Mouse (Mus musculus) ovary, adult 18-20 months (tissue): ENCODE measurements around the gene Prelid1.

Experiments used
- DNase-seq: peaks from one replicate; pipeline ENCODE4 v3.0.0; 2022; ENCODE audit warnings: low spot score, mixed read lengths

Gene Prelid1

DNA sequence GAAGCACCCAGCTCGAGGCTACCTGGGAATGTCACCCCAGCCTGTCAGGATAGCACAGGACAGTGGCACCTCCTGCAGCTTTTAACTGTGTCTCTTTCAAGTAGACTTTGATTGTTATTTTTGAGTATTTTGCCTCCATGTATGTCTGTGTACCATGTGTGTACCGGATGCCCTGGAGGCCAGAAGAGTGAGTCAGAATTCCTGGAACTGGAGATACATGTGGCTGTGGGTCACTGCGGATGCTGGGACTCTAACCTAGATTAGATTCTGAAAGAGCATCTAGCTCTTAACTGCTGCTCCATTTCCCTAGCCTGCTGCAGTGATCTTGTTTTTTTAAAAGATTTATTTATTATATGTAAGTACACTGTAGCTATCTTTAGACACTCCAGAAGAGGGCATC is 12.0 kb downstream of the Prelid1 start:
- DNase-seq = no peak

DNA sequence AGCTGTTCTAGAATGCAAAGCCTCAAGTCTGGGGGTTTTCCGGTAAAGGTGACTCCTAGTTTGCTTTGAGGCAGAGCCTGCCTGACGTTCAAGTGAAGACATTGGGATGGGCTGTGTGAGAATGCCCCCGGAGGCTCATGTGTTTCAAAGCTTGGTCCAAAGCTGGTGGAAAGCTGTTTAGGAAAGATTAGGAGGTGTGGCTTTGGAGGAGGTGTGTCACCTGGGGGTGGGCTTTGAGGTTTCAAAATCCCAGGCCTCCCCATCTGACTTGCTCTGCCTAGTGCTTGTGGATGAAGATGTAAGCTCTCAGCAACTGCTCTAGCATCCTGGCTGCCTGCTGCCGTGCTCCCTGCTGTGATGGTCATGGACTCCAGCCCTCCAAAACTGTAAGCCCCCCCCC is 15.4 kb downstream of the Prelid1 start:
- no peak for DNase-seq

DNA sequence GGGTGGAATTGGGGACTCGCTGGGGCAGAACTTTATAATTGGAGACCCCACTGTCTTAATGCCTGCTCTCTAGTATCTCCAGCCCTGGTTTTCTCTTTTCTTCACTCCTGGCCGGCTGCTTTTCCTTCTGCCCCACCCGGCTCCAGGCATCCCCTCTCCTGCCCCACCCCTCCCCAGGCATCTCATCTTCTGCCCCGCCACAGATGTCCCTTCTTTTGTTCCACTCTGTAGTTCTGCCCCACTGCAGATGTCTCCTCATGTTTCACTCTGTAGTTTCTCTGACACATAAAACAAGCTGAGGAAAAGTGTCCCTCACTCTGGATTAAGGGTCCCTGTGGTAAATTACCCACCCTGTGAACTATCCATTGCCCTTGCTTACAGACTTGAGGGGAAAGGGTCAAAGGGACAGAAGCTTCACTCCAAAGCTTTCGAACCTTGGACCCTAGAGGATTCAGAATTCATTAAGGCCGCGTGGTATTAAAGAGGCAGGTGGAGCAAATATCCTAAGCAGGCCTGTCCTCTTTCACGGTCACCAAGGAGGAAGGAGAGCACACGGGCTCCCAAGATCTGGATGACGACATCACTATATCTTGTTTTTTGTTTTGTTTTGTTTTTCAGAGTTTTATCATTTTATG is 17.2 kb downstream of the Prelid1 start:
- DNase-seq = no peak

DNA sequence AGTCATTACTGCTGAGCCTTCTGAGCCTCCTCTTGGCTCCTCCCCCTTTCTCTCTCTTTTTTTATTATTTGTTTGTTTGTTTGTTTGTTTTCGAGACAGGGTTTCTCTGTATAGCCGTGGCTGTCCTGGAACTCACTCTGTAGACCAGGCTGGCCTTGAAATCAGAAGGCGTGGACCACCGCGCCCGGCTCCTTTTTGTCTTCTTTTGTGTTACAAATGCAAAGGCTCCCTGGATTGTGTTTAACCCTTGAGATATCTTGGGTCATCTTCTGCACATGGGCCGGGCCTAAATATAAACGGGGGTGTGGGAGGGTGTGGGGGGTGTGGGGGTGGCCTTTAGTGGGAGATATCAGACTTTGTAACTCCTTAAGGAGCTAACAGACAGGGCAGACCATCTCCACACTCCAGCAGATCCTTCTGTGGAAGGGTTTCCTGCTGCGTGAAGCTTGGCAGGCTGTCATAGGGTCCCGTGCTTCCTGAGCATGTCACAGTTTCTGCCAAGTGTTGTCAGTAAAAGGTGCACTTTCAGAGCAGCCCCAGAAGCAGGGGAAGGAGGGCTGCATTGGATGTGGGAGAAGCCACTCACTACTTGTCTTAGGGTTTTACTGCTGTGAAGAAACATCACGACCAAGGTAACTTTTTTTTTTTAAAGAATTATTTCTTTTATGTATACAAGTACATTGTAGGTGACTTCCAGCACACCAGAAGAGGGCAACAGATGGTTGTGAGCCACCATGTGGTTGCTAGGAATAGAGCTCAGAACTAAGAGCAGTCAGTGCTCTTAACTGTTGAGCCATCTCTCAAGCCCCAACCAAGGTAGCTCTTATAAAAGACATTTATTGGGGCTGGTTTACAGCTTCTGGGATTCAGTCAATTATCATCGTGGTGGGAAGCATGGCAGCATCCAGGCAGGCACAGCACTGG is 18.1 kb downstream of the Prelid1 start:
- DNase-seq = no peak

DNA sequence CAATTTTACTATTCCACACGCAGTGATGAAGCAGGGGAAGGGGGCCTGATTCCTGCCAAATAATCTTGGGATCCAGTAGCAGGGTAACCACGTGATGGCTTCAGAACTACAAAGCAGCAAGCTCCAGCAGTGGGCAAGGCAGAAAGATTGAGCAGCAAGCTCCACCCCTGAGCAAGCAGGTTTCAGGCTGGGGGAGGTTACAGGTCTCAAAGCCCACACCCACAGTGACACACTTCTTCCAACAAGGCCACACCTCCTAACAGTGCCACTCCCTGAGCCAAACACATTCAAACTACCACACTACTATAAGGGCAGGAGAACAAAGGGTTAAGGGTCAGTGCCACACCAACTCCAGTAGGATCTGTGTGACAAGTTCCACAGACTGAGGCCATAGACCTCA is 19.0 kb downstream of the Prelid1 start:
- DNase-seq = no peak

DNA sequence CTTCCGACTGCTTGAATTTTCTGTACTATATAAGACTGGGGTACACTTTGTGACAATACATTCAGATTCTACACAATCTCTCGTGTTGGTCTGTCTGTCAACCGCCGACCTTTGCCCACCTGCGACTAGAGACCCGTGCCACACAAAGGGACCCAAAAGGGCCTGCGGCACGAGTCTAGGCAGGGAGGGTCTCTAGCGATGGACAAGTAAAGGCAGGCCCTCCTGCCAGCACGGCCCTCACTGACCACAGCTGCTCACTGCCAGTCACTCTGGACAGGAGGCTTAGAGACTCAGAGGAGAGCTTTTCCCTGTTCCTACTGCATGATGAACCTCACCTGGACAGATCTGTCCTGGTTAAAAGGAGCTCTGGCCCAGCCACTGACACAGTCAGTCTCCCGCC is 22.2 kb downstream of the Prelid1 start:
- DNase-seq = no peak

DNA sequence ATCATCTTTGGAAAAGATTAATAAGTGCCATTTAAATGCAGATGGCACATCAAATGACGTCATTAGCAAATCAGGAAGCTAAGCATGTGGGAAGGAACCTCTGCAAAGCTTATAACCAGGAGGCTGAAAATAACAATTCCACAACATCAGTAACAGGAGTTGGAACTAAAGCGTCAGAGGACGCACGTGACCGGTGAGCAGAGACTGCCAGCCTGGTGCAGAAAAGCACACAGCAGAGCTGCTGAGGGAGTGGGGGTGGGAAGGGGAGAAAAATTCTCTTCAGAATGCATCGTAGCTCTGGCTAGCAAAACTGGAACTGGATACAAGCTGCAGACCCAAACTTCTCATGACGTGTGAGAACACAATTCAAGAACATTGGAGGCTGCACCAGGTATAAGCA is 24.0 kb downstream of the Prelid1 start:
- no peak for DNase-seq

DNA sequence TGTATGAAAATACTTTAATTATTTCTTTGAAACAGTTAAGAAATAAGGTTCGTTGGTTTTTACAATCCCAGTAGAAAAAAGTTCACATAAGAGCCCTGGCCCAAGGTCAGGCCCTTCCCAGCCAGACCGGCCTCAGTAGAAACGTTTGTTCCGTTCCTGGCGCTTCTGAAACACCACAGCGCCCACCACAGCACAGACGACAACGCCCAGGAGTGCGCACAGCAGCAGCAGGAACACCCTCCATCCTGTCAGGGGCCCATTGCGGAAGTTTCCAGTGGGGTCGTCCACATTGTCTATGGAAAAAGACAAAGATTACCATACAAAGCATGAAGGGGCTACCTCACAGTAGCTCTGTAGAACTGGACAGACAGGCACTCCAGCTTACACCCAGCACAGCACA is 26.4 kb downstream of the Prelid1 start:
- no peak for DNase-seq

DNA sequence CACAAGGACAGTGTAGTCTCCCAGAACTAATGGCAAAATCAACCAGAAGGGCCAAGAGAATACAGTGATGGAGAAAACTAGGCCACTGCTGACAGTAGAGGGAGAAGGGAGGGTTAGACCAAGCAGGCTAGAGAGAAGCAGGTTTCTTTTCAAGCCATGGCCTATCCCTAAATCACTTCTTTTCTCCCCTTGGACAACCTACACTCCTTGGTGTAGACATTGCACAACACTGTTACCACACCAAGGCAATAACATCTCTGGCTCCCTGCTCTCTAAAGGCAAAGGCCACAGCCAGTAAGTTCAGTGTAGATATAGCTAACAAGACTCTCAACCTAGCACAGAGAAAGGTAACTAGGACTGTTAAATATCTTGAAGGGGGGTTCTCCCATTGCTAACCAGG is 40.8 kb downstream of the Prelid1 start:
- no peak for DNase-seq

DNA sequence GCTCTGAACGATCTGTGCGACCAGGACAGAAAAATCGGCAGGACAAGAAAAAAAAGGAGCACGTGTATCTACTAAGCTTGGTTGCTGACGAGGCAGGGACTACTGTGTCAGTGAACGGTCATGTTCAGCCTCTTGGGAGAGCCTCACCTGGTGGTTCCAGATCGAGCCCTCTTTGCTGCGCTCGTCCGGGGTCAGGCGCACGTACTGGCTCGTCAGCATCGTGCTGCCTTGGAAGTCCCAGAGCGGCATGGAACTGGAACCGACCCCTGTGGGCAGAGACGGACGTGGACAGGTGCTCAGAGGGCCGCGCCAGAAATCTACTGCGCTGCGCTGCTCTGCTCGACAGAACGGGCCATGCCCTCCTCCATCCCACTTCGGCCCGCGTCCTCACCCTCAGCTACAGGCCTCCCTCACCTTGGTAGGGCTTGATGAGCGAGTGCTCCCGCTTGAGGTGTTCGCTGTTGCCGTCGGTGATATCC is 41.7 kb downstream of the Prelid1 start:
- no peak for DNase-seq

DNA sequence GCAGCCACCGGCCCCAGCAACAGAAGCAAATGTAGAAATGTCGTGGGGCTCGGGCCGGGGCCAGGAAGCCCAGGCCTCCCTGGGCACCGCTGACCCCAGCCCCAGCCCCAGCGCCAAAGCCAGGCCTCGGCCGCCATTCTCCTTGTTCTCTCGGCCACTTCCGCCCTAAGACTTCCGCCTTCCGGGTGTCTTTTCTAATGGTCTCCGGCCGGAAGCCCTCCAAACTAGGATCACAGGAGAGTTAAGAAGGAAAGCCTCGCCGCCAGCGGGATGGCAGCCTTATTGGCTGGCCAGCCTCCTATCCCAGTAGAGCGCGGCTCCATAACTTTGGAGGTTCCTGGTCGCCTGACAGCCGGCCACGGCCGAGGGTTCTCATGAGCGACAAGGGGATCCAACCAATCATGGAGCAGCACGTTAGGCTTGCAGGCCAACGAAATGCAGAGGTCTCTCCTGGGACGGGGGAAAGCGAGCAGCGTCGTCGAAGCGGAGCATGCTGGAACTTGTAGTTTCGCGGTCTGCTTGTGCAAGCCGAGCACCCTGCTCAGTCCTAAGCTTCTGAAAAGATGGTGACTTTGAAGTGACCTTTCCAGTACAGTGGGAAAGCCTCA is 42.3 kb downstream of the Prelid1 start, which contains the start of gene Lman2:
Gene Lman2, minus strand, starts transcription at position 331 of the 608 bp plus-strand sequence.
- peak; percentile 97 for DNase-seq

DNA sequence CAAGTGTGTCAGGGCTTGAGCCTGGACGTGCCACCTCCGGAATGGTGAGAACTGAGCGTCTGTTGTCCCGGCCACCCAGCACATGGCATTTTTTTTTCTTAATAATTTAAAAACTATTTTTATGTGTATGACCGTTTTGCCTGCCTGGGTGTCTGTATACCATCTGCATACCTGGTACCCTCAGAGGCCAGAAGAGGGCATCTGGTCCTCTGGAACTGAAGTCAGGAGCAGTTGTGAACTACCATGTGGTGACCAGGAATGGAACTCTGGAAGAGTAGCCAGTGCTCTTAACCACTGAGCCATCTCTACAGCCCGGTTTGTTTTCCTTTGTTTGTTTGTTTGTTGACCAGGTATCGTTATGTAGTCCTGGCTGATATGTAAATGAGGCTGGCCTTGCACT is 48.1 kb downstream of the Prelid1 start:
- DNase-seq = no peak

DNA sequence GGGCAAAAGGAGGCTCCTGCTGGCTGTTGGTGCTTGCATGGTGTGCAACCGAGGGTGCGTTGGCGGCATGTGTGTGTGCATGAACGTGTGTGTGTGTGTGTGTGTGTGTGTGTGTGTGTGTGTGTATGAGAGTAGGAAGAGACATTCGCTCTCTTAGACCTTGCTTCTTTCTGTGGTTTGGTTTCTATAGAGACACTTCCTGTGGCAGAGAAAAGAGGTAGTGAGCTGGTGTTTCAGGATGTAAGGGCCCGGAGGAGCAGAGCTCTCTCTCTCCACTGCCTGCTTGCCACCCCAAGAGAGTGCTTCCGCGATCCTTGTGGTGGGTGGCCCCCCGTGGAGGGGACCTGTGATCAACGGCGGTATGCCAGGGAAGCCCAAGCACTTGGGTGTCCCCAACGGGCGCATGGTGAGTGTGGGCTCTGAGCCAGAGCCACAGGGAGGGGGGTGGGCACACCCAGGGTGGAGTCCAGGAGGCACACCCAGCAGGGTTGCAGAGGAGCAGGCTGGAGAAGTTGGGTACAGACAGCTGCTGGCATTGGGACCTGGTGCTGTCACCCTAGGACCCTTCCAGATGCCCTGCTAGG is 49.3 kb downstream of the Prelid1 start, which contains the start of gene Rgs14:
Gene Rgs14, plus strand, starts transcription at position 202 of the 584 bp plus-strand sequence.
- no peak for DNase-seq

DNA sequence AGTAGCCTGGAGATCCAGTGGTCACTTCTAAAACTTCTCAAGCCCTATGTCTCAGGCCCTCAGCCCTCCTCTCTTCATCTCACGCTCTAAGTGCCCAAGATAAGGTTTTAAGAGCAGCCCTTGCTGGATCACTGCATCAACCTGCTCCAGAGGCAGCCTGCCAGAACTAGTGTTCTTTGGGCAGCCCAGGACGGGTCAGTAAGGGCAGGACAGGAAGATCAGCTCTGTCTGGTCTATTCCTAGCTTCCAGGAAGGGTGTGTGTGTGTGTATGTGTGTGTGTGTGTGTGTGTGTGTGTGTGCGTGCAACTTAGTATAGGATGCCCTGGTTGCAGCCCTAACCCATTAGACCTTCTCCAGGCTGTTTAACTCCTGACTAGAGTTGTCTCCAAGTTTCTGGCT is 49.9 kb downstream of the Prelid1 start:
- DNase-seq = no peak

DNA sequence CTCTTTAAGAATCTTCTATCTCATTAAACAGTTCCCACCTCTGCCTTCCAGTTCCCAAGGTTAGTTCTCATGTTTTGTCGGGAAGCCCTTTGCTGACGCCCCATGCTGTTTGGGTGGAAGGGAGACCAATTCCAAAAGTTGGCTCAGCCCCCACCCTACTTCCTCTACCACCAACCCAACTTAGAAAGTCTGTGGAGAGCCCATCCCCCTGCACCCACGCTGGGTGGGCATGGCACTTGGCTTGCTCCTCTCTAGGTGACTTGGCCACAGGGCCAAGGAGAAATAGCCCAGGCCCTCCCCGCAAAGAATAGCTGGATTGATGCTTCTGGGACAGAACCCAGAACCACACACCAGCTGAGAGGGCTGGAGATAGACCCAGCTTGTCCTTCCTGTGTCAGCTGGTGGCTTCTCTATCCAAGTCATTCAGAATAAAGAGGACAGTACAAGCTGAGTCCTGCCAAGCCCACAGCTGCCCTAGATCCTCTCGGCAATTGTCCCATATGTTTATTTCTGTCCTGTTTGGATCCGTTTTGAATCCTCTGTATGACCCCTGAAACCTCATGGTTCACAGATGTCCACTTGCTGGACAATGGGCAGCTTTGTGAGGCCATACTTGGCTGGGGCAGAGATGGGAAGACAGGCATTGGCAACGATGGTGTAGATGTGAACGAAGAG is 50.8 kb downstream of the Prelid1 start:
- no peak for DNase-seq

DNA sequence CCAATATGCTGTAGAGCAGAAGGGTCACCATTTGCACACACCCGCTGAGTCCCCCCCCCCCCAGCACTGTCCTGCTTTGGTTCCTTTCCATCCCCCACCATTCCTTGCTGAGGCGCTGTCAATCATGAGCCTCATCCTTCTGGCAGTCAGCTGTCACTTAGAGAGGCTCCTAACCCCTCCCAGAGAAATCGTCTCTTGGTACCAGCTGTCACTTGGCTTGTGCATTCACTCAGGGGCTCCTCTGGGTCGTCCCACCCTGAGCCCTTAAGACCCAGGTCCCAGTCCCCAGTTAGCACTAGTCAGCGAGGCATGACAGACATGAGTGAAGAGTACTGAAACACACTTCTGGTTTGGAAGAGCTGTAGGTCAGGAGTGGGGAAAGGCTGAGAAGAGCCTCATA is 51.4 kb downstream of the Prelid1 start:
- DNase-seq = no peak

DNA sequence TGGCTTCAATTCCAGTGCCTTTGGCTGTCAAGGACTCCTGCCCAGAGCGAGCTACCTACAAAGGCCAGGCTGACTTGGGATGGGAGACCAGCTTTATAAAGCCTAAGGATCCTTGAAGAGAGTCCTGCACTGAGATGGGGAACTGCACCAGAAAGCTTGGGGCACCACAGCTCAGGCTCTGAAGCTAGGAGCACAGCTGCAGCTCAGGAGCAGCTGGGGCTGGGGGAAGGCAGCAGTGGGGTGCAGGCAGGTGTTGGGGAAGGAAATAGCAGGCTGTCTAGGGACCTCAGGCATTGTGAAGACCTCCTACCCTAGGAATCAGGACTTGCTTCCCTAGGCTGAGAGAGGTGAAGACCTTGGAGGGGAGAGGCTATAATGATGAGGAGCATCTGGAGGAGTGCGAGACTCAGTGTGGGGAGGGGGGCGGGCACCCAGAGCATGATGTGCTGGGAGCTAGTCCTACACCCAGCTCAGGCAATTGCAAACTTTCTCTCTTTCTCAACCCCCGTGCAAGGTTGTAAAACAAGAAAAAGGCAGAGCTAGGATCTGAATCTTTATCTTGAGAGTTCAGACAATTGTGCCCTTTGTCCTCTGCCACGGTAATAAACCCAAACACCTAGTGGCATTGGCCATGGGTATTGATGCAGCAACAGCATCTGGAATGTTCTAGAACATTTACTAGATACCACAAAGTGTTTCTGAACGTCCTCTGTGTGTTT is 54.1 kb downstream of the Prelid1 start:
- DNase-seq = no peak
